Mouse (Mus musculus) heart, embryonic 11.5 days (tissue): ENCODE data around the gene Gm648. TPM values are rescaled to one million over a fixed set of nuclear protein-coding genes. Genes with fewer than 3 reads are reported as not detected.

Source experiments
- ATAC-seq: fragments of 200-750 bp; cut with Nextera tagmentation; replicated peaks from 2 replicates; pipeline ENCODE4 v1.8.0; 2017; ENCODE audit warnings: moderate library complexity; ENCODE audit not compliant: insufficient number of reproducible peaks, low FRiP score, low TSS enrichment
- H3K27ac ChIP-seq: fragments of 300-500 bp; sonication (generic); 2 replicates; pipeline ENCODE4 v1.5.1; 2014; ENCODE audit warnings: mild to moderate bottlenecking, low read depth, low read length
- H3K27me3 ChIP-seq: fragments of 300-500 bp; sonication (generic); 2 replicates; pipeline ENCODE4 v1.6.1; 2014; ENCODE audit warnings: mild to moderate bottlenecking, low read length, mixed read lengths; ENCODE audit not compliant: control insufficient read depth, insufficient read depth
- H3K36me3 ChIP-seq: fragments of 300-500 bp; sonication (generic); 2 replicates; pipeline ENCODE4 v1.6.1; 2014; ENCODE audit warnings: mild to moderate bottlenecking, low read length, moderate library complexity, mixed read lengths; ENCODE audit not compliant: control insufficient read depth, insufficient read depth
- H3K4me1 ChIP-seq: fragments of 300-500 bp; sonication (generic); 2 replicates; pipeline ENCODE4 v1.6.1; 2014; ENCODE audit warnings: low read length; ENCODE audit not compliant: control insufficient read depth, insufficient read depth
- H3K4me2 ChIP-seq: fragments of 300-500 bp; sonication (generic); 2 replicates; pipeline ENCODE4 v1.6.1; 2014; ENCODE audit warnings: mild to moderate bottlenecking, moderate library complexity
- H3K4me3 ChIP-seq: fragments of 300-500 bp; sonication (generic); 2 replicates; pipeline ENCODE4 v1.5.1; 2014; ENCODE audit warnings: low read depth, low read length
- H3K9ac ChIP-seq: fragments of 300-500 bp; sonication (generic); 2 replicates; pipeline ENCODE4 v1.6.1; 2014; ENCODE audit warnings: mild to moderate bottlenecking, low read depth, low read length, moderate library complexity
- H3K9me3 ChIP-seq: fragments of 300-500 bp; sonication (generic); replicated peaks from 2 replicates; pipeline ENCODE4 v1.6.1; 2016; ENCODE audit warnings: low read length; ENCODE audit not compliant: control insufficient read depth
- WGBS: fragments of 180-500 bp; shearing (Covaris S2); extraction: QIAGEN DNeasy Blood & Tissue Kit; methylation state at CpG from one replicate; pipeline ENCODE4 v1.1.7; 2014; ENCODE audit not compliant: insufficient replicate concordance; 5-methylcytosine and 5-hydroxymethylcytosine counted together
- polyA plus RNA-seq: library from polyadenylated mRNA; unstranded; fragments of >200 nt; fragmentation: Nextera tagmentation; extraction: Ambion mirVana; gene quantifications from 2 replicates; pipeline ENCODE4 v1.2.1, GENCODE M21; 2014

Gene Gm648
- not detected in 2 replicates for polyA plus RNA-seq

GRCm38 (mm10) chrX:56549506-56549905 lies at the start of gene Gm648:
Gene Gm648, minus strand, starts transcription at chrX:56549606.
- Histone ChIP-seq H3K9ac (no peak within 1 kb of the TSS), H3K9me3 (no peaks in the 10 kb centered on the region), H3K27me3 (no peaks in the 10 kb centered on the region), H3K36me3 (no peaks in the 10 kb centered on the region), H3K27ac (no peak within 1 kb of the TSS), H3K4me2 (no peak within 1 kb of the TSS), H3K4me3 (no peak within 1 kb of the TSS), H3K4me1 (no peaks in the 10 kb centered on the region)
- ATAC-seq: no peak
- WGBS: 80% methylated on average over 7 of the region's 7 CpGs

- Histone ChIP-seq H3K27ac (peak within 1 kb of the TSS; percentile 59), H3K4me1 (no peaks in the 10 kb centered on the region), H3K36me3 (no peaks in the 10 kb centered on the region), H3K9me3 (no peaks in the 10 kb centered on the region), H3K9ac (peak within 1 kb of the TSS; percentile 69), H3K27me3 (no peaks in the 10 kb centered on the region), H3K4me3 (peak within 1 kb of the TSS; percentile 71), H3K4me2 (peak within 1 kb of the TSS; percentile 62)
- ATAC-seq: peak; percentile 97
- 11% methylated on average over 39 of the region's 44 CpGs for WGBS
Observed at GRCm38 (mm10) chrX:56597887-56598640, 48.7 kb upstream of the Gm648 start, which contains the start of gene Mmgt1. Gene Mmgt1, minus strand, starts transcription at chrX:56598069.

GRCm38 (mm10) chrX:56597219-56597886 lies 47.9 kb upstream of the Gm648 start:
- Histone ChIP-seq H3K9me3 (no peaks in the 10 kb centered on the region), H3K9ac (peak overlapping the region; percentile 69), H3K36me3 (no peaks in the 10 kb centered on the region), H3K27ac (peak overlapping the region; percentile 59), H3K4me1 (no peaks in the 10 kb centered on the region), H3K4me2 (peak overlapping the region; percentile 62), H3K27me3 (no peaks in the 10 kb centered on the region), H3K4me3 (peak overlapping the region; percentile 71)
- ATAC-seq: peak; percentile 40
- 12% methylated on average over 25 of the region's 25 CpGs for WGBS

GRCm38 (mm10) chrX:56578200-56578599 lies 28.8 kb upstream of the Gm648 start:
- Histone ChIP-seq H3K9ac (no peak overlapping the region), H3K9me3 (no peaks in the 10 kb centered on the region), H3K36me3 (no peaks in the 10 kb centered on the region), H3K27ac (no peak overlapping the region), H3K4me3 (no peak overlapping the region), H3K27me3 (no peaks in the 10 kb centered on the region), H3K4me2 (no peak overlapping the region), H3K4me1 (no peaks in the 10 kb centered on the region)
- no peak for ATAC-seq
- 78% methylated on average over 2 of the region's 2 CpGs for WGBS

GRCm38 (mm10) chrX:56572465-56572864 lies 23.1 kb upstream of the Gm648 start:
- H3K4me3 ChIP-seq: no peak overlapping the region
- no peak overlapping the region for H3K27ac ChIP-seq
- H3K4me1 ChIP-seq: no peaks in the 10 kb centered on the region
- H3K27me3 ChIP-seq: no peaks in the 10 kb centered on the region
- no peaks in the 10 kb centered on the region for H3K9me3 ChIP-seq
- no peak overlapping the region for H3K9ac ChIP-seq
- 20% methylated on average over 6 of the region's 6 CpGs for WGBS
- no peak overlapping the region for H3K4me2 ChIP-seq
- H3K36me3 ChIP-seq: no peaks in the 10 kb centered on the region
- no peak for ATAC-seq

- Histone ChIP-seq H3K4me2 (no peak overlapping the region), H3K36me3 (no peaks in the 10 kb centered on the region), H3K27me3 (no peaks in the 10 kb centered on the region), H3K4me1 (no peaks in the 10 kb centered on the region), H3K27ac (no peak overlapping the region), H3K9ac (no peak overlapping the region), H3K9me3 (no peaks in the 10 kb centered on the region), H3K4me3 (no peak overlapping the region)
- 78% methylated on average over 3 of the region's 3 CpGs for WGBS
- no peak for ATAC-seq
Observed at GRCm38 (mm10) chrX:56553584-56553983, 4.2 kb upstream of the Gm648 start.

- Histone ChIP-seq H3K27me3 (no peaks in the 10 kb centered on the region), H3K9ac (no peak overlapping the region), H3K9me3 (no peaks in the 10 kb centered on the region), H3K27ac (no peak overlapping the region), H3K4me1 (no peaks in the 10 kb centered on the region), H3K4me2 (no peak overlapping the region), H3K36me3 (no peaks in the 10 kb centered on the region), H3K4me3 (no peak overlapping the region)
- no peak for ATAC-seq
- 51% methylated on average over 4 of the region's 4 CpGs for WGBS
Observed at GRCm38 (mm10) chrX:56537162-56537561, 12.2 kb downstream of the Gm648 start.

GRCm38 (mm10) chrX:56531266-56531665 lies 18.1 kb downstream of the Gm648 start:
- H3K27me3 ChIP-seq: no peaks in the 10 kb centered on the region
- no peak overlapping the region for H3K27ac ChIP-seq
- ATAC-seq: no peak
- H3K9ac ChIP-seq: no peak overlapping the region
- no peak overlapping the region for H3K4me3 ChIP-seq
- no peaks in the 10 kb centered on the region for H3K36me3 ChIP-seq
- no peak overlapping the region for H3K4me2 ChIP-seq
- WGBS: 4% methylated on average over 3 of the region's 3 CpGs
- no peaks in the 10 kb centered on the region for H3K4me1 ChIP-seq
- no peaks in the 10 kb centered on the region for H3K9me3 ChIP-seq
